Mouse (Mus musculus) retina, postnatal 7 days (tissue): ENCODE data around the gene Sphk2.

ENCODE experiments used
- DNase-seq: peaks from one replicate; pipeline ENCODE4 v3.0.0-alpha.2; 2012; ENCODE audit warnings: low read depth, low spot score

Sphk2 gene

DNA sequence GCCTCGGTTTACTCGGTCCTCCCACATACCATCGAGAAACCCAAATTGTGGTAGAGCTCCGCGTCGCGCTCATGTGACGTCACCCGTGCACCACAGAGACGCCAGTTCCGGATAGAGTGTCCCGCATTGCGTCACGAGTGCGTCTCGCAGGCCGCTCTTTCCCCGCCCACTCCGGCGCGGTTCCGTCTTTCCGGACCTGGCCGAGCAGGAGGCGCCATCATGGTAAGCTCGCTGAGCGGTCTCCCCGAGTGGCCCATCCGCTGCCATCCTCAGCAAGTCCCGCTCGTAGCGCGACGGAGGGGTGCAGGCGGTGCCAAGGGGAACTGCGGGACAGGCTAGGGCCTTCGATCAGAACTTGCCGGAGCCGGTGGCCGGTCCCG is at the start of gene Sphk2:
TSS of gene Sphk2 (minus strand) at position 85 of the 380 bp plus-strand sequence.
- peak; percentile 97 for DNase-seq

DNA sequence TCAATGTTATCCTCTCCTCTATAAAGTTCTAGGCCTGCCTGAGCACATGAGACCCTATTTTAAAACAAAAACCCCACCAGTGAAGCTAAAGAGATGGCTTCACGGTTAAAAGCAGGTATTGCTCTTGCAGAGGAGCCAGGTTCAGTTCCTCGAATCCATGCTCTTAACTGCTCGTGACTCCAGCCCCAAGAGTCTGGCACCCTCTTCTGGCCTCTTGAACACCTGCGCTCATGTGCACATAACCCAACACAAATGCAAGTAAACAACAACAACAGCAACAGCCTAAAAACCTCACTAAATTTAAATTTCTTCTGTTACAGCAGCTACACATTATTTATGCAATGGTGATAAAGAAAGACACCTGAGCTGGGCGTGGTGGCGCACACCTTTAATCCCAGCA is 49.7 kb upstream of the Sphk2 start:
- DNase-seq: no peak

DNA sequence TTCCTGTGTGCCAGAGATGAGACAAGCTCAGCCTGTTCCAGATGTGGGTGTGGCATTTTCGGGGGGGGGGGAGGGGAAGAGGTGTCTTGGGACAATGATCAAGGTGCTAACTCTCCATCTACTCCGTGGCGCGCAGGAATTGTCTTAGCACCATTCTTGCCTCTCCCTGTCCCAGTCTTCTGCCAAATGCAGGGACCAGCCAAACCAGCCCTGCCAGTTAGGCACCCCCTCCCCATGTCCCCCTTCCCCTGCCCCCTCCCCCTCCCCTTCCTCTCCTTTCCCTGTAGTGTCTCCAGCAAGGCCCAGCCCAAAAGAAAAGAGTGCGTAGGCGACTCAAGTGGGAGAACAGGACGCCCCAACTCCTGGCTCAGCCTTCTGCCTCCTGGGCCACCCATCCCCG is 49.0 kb upstream of the Sphk2 start:
- no peak for DNase-seq

DNA sequence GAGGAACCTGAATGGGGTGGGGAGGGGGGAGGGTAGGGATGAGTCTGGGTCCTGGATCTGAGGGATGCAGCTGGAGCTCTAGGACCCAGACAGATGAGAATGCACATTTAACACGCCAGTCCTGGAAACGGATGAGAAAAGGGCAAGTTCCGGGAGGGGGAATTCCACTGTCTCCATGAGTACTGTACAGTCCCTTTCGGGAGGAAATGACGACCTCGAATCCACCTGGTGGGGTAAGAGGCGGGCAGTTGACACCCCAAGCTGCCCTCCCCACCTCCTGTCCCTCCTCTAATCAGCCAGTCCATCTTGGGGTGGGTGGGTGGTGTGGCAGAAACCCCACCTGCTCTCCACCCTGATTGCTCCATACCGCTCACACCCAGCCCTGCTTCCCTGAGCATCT is 48.2 kb upstream of the Sphk2 start:
- no peak for DNase-seq

DNA sequence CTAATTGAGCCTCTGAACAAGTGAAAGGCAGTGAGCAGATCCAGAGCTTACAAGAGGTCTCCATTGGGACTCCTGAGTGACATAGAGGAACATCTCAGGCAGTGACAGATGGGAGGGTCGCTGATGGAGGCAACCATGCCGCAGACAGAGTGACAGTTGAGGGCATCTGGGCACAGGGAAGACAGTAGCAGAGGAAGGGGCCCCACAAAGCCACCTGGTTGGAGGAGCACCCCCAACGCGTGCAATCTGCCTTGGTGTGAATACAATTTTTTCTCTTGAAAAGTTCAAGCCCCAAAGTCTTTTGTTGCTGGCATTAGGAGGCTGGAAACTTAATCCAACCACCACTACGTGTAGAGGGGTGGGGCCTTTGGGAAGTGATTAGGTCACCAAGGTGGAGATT is 42.3 kb upstream of the Sphk2 start:
- DNase-seq: no peak

DNA sequence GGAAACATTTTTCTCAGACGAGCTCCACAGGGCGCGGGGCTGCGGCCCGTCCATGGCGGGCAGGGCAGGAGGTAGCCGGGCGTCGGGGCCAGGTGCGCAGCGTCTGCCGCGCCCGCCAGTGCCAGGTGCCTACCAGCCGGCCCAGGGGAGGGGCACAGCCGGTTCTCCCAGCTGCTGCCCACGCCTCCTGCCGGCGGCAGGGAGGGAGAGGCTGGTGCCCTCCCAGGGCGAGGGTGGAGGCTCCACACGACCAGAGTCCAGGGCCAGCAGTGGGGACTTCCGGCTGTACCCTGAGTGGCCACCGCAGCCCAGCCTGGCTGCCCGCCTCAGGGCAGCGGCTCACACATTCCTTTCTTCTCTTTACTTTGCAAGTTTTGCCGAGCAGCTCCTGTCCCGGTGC is 41.6 kb upstream of the Sphk2 start:
- no peak for DNase-seq

DNA sequence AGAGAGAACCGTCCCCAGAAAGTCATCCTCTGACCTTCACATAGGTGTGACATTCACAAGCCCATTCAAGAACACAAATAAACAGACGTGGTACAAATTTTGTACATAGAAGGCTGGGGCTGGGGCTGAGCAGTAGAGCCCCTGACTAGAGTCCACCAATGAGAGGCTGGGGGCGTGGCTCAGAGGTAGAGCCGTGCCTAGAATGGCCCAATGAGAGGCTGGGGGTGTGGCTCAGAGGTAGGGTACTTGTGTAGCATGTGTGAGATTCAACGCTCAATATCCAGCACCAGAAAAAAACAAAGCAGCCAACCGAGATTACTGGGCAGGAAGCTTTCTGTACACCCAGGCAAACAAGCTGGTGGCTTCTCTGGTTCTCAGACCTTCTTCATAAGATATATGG is 37.9 kb upstream of the Sphk2 start:
- DNase-seq: no peak

DNA sequence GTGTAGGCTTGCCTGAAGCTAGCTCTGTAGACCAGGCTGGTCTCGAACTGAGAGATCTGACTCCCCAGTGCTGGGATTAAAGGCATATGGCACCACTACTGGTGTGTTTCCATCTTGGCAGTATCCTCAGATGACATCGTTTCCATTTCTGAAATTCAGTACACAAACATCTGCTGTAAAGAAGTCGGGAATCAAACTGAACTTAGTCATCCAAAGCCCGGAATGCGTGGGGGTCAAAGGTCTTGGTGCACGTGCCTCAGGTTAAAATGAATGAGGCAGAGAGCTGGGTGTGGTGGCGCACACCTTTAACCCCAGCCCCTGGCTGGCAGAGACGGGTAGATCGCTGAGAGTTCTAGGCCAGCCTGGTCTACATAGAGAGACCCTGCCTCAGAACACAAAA is 32.4 kb upstream of the Sphk2 start:
- DNase-seq: no peak

DNA sequence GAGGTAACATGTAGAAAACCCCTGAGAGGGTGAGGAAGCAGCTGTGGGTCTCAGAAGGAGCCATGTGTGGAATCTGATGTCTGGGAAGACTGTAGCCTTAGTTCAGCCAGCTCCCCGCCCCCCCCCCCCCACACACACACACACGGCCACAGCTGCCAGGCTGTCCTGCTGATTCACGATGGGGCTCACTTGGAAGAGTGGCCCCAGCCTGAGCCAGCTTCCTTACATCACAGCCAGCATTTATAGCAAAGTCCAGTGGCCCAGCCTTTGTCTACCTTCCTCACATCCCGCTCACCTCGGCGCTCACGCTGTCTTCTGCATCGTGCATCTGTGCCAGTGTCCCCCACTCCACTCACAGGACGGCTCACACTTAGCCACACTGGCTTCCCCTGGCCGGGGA is 31.6 kb upstream of the Sphk2 start:
- DNase-seq: no peak

DNA sequence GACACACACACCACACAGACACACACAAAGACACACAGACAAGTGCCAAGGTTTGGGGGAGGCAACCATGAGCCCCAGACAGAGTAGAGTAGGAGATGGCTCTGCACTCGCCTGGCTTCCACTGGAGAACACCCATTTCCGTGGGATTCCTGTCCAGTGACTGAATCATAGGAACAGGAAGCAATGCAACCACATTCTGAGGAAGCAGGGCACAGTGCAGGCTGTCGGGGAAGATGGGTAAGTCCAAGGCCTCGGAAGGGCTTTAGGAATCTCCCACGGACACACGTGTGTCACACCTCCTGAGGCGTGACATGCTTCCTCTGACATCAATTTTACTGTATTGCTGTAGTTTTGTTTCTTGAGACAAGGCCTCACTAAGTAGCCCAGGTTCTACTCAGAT is 30.3 kb upstream of the Sphk2 start:
- DNase-seq: no peak

DNA sequence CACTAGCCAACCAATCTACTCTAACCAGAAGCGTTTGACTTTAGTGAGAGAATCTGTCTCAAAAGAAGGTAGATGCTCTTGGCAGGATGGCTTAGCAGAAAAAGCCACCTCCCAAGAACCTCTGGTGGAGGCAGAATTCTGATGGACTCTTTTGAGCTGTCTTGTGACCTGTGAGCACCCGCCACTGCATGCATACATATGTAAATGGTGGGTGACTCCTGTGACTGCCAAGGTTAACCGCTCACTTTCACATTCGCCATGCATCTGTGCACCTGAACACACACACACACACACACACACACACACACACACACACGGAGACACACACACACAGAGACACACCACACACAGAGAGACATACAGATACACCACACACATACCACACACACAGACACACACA is 29.6 kb upstream of the Sphk2 start:
- DNase-seq: no peak

DNA sequence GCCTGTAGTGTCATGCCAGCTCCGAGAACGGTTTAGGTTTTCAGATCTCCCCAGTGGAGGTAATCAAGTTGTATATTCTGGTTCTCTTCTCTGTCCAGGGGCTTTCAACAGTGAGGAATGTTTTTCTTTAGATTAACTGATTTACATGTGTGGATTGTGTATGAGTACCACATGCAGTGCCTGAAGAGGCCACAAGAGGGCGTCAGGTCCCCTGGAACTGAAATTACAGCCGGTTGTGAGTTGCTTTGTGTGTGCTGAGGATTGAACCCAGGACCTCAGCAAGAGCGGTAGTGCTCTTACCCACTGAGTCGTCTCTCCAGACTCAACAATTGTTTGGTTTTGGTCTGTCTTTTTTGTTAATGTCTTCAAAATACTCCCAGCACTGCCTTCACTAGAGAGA is 28.7 kb upstream of the Sphk2 start:
- no peak for DNase-seq

DNA sequence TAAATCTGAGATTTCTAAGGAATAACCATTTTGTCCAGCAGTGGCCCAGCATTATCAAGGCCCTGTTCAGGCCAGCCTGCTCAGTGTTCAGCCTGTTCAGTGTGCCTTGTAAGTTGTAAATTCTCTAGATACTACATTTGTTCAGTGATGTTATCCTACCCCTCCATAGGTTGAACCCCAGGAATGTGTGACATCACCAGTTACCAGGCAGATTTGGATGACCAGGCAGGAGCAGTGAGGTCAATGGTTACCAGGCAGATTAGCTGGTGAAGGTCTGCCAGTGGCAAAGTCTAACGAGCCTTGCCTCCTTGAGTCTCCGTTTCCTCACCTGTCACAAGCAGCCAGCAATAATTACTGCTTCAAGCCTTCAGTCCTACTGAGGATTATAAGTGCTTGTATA is 26.6 kb upstream of the Sphk2 start:
- peak; percentile 72 for DNase-seq

DNA sequence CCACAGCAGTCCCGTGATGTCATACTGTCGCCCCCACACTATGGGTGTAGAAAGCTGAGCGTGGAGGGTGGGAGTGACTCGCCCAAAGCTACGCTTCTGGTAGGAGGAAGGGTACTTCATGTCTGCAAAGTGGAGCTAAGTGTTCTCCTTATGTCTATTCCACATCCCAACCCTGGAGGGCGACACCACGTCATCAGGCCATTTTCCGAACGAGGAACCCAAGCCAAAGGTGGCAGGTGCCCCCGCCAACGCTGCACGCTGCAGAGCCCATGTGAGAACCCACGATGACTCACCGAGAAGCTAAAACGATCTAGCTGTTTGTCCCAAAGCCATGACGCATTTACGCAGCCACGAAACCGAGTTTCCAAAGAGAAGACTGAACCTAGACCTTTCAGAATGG is 24.5 kb upstream of the Sphk2 start:
- no peak for DNase-seq

DNA sequence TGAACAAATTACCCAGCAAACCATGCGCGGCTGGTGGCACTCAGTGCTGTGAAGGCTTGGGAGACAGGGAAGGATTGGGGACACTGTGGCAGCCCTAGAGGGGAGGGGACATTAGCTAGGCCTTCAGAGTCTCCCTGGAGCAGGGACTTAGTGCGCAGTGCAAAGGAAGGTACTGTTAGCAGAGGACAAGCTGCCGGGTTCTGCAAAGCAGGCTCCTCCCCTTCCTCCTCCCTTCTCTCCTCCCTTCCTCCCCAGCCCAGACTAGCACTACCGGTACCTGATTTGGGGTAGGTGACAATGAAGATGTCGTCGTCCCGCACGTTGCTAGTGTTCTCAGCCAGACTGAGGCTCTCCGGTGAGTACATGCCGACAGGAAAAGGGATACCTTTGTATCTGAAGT is 24.0 kb upstream of the Sphk2 start:
- DNase-seq: no peak

DNA sequence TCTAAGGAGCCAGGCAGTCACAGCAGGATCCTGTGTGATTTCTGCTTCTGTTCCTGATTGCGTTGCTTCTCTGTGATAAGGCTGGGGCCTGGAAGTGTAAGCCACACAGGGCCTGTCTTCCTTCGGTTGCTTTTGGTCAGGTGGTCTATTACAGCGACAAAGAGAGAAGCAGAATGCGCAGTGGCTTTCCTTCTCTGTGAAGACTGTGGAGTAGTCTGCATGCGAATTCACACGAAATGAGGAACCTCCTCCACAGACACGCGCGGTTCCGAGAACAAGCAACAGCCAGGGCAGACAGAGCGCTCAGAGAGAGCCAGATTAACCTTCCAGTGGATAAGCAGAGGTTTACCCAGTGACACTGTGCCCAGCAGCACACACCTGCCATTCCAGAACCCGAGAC is 23.5 kb upstream of the Sphk2 start:
- DNase-seq: no peak

DNA sequence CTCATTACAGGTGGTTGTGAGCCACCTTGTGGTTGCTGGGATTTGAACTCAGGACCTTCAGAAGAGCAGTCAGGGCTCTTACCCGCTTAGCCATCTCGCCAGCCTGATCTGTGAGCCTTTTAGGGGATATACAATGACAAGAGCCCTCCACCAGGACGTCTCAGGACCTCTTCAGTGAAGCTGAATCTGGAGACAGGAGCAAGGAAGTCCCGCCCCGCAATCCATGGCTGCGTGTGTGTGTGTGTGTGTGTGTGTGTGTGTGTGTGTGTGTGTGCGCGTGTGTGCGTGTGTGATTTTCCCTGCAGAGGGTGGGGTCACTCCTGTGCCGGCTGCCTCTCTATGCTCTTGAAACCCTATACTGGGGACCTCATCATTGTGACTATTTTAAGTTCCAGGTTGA is 22.0 kb upstream of the Sphk2 start:
- no peak for DNase-seq

DNA sequence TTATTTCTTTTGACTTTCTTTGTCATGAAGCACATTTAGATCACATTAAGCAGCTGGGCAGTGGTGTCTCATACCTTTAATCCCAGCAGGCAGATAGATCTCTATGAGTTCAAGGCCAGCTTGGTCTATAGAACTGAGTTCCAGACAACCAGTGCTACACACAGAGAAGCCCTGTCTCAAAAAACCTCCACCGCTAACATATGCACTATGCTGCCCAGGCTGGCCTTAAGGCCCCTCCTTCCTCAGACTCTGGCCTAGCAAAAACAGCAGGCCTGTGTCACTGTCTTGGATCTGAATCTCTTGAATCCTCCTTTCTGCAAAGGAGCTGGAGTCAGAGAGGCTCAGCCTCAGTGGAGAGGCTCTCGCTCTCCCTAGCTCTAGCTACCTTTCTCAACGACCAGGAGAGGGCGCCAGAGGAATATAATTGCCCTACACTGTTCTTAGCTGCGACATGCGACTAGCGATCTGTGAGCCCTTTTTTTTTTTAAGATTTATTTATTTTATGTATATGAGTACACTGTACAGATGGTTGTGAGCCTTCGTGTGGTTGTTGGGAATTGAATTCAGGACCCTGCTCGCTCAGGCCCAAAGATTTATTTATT is 21.5 kb upstream of the Sphk2 start:
- peak; percentile 89 for DNase-seq

DNA sequence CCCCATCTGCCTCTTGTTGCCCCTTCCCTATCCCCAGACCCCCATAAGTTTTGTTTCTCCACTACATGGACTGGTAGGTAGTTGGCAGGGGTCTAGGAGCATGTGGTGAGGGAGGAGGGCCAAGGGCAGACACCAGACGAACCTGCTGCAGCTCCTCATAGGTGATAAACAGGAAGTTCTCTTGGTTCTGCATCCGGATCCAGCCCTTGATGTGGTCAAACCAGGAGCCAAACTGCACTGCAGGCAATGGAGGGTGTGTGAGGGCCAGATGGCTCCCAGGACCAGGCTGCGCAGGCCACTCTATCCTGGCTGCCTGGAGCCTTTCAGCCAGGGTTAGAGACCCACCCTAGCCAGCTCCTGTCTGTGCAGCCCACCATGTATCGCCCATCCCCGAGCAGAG is 15.7 kb upstream of the Sphk2 start:
- no peak for DNase-seq

DNA sequence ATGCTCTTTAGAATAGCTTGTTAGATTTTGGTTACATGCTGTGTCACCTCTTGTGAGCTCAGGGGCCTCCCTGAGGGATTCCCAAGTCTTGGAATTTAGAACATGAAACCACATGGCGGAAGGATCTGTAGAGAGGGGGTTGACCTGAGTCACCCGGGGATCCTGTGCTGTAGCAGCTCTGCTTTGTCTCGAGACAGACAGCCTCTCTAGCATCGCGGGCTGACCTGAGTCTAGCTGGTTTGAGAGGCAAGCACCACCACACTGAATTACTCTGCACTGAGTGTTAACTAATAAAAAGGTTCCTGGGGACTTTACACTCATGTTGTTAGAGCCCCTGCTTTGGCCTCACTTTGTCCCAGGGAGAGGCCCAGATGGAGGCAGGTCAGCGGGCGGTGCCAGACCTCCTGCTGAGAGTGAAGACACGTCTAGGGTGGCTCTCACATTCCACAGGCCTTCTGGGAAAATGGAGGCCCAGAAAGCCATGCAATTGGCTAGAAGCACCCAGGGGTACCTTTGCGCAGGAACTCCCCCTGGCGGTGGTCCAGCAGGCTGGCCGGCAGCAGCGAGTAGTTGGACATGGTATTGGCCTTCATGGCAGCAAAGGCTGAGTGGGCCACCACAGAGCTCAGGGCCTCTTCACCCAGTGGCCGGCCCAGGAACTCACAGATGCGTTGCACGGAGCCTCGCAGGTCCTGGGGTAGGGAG is 13.1 kb upstream of the Sphk2 start:
- no peak for DNase-seq

DNA sequence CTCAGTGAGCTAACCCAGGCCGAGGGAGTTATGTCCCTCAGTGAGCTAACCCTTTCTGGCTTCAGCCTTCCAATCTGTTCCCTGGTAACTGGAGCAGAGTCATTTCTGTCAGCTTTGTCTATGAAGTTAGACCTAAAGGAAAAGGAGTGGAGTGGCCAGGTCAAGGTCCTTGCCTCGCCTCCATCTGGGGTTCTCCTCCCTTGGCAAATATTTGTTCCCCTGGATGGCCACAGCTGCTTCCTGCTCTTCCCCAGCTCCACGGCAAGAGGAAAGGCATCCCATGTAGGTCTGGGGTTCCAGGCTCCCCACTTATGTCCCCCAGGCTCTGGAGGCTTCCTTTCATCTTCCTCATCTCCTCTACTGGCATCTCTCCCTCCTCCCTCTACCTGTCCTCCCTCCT is 9.8 kb upstream of the Sphk2 start:
- DNase-seq: no peak

DNA sequence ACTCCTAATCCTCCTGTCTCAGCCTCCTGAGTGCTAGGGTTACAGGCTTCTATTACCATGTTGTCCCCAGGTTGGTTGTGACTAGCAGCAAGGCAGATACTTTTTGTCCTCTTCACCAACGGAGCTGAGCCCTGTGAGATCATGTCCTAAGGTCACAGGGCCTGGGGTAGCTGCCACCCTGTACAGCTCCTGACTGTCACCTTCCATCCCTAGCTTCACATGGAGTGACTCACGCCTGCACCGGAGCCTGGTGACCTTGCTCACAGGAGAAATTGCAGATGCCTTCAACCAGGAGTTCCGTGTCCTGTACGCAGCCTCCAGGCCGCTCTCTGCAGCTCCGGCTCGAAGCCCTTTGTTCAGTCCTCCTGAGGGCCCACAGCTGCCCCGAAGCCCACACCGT is 8.6 kb upstream of the Sphk2 start:
- no peak for DNase-seq

DNA sequence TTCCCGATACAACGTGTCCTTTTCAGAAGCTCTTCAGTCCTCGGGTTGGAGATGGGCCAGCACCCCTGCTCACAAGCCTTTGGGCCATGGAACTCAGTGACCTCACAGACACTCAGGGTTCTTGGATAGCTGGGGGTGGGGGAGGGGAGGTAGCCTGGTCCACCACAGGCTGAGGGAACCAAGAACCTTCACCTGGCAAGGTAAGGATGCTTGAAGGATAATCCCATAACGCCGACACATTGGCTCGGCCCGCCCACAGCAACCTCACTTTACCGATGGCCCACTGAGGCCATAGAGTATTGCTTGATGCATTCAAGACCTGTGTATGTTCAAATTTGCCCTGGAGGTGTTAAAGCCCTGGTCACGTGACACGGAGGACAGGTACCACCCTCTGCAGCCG is 7.9 kb upstream of the Sphk2 start, which contains the start of gene Spaca4:
TSS of gene Spaca4 (minus strand) at position 101 of the 400 bp plus-strand sequence.
- DNase-seq: no peak

DNA sequence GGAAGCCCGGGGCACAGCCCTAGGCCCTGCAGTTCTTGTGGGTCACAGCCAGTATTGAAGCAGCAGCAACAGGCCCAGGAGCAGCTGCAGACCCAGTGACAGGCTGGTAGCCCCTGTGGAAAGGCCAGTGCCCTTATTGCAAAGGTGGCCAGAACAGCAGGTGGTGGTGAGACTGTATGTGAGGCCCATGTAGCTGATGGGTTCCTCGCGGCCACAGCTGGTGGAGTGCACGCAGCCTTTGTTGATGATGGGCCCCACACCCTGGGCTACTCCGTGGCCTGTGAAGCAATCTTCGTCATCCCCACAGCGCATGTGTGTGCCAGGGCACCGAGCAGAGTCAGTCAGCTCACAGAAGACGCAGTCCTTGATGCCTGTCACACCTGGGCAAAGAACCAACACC is 7.3 kb upstream of the Sphk2 start:
- DNase-seq: no peak
